Mouse (Mus musculus): Measurements from ENCODE around the gene Pla2g12b.

The Pla2g12b gene

DNA sequence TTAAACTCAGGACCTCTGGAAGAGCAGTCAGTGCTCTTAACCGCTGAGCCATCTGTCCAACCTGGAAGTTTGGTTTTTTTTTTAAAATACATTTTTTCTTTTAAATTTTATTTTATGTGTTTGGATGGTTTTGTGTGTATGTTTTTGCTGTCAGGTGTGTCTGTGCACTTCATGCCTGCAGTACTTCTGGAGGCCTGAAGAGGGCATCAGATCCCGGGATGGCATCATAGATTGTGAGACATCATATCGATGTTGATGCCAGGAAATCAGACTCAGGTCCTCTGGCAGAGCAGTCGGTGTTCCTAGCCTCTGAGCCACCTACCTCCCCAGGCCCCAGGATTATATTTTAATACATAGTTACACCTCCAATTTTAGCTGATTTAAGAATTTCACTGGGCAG, 10.3 kb downstream of the Pla2g12b start:
- DNase-seq (ENCODE audit: low spot score), result no peak

DNA sequence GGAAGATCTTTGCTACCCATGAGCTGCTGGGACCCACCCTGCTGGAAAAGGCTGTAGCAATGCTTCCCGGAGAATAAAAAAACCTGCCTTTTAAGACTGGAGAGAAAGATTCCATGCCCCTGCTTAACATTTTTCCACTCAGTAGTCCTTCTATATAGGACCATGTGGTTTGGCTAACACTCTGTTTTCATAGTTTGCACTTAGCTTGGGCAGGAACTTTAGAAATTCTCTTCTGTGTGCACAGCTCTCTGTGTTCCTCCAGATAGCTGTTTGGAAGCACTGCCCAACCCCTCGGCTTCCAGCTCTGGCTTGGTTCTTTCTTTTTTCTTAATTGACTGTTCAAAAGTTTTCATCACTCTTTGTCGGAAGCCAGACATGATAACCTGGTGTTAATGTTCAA, 13.2 kb downstream of the Pla2g12b start:
- DNase-seq (ENCODE audit: low spot score), result no peak

GRCm38 (mm10) chr10:59419516-59419915, 16.1 kb downstream of the Pla2g12b start:
- no peak for DNase-seq (ENCODE audit: low spot score)

GRCm38 (mm10) chr10:59424453-59424852, 21.0 kb downstream of the Pla2g12b start:
- DNase-seq (ENCODE audit: low spot score), result no peak

GRCm38 (mm10) chr10:59425369-59425768, 21.9 kb downstream of the Pla2g12b start:
- DNase-seq (ENCODE audit: low spot score), result no peak

GRCm38 (mm10) chr10:59426371-59426770, 22.9 kb downstream of the Pla2g12b start:
- DNase-seq (ENCODE audit: low spot score), result no peak

- no peak for DNase-seq (ENCODE audit: low spot score)
Observed at GRCm38 (mm10) chr10:59429448-59430135, 26.1 kb downstream of the Pla2g12b start.

DNA sequence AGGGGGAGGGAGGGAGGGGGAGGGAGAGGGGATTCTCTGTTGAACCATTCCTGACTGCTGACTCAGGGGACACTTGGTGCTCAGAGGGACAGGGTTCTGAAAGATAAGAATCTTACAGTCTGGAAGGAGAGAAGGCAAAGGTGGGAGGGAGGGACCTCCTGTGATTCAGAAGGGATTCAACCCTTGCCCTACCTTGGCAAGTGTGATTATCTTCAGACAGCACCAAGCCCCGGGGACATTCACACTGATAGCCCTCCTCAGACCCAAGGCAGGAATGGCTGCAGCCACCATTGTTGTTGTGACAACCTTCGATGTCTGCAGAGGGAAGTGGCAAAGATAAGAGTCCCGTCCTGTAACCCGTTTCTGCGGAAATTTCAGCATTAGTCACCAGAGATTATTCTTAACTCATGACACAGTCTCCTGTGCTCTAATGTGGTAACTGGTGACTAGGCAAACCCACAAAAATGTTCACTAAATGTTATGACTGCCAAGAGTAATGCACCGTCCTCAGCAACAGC, 27.3 kb downstream of the Pla2g12b start:
- no peak for DNase-seq (ENCODE audit: low spot score)

DNA sequence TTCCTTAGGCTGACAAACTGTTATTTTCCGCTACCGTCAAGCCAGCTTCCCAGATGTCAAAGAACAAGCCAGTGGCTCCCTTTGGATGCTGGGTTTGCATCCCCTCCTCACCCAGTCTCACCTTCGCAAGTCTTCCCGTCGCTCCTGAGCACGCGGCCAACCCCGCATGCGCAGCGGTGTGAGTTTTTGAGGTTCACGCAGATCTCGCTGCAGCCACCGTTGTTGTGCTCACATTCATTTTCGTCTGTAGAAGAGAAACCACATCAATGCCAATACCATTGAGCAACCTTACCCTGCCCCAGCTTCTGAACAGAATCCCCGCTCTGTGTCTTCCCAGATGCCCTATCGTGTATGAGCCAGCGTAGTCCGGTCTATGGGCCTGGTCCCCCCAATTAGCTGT, 32.3 kb downstream of the Pla2g12b start:
- DNase-seq (ENCODE audit: low spot score), result no peak

GRCm38 (mm10) chr10:59438651-59439050, 35.2 kb downstream of the Pla2g12b start:
- no peak for DNase-seq (ENCODE audit: low spot score)

- no peak for DNase-seq (ENCODE audit: low spot score)
Observed at GRCm38 (mm10) chr10:59439508-59439931, 36.1 kb downstream of the Pla2g12b start.

- DNase-seq (ENCODE audit: low spot score), result no peak
Observed at GRCm38 (mm10) chr10:59440177-59440576, 36.7 kb downstream of the Pla2g12b start.

- no peak for DNase-seq (ENCODE audit: low spot score)
Observed at GRCm38 (mm10) chr10:59441735-59442134, 38.3 kb downstream of the Pla2g12b start, which contains the start of gene Oit3. TSS of gene Oit3 (minus strand) at chr10:59441778.

DNA sequence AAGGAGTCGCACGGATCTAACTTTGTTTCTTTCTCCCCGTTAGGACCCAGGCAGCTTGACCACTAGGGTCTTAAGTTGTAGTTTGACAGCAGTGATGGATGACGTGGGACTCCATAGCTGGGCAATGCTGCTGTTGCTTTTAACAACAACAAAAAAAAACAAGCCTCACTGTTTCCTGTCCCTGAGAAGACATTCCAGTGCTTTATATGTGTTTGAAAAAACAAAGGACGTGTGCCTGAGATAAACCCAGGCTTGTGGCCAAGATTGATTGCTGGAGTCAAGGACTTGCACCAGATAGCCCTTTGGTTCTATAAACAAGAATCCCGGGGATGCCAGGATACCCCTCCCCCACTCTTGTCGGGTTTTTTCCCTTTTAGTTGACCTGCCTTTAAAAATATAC, 39.8 kb downstream of the Pla2g12b start:
- no peak for DNase-seq (ENCODE audit: low spot score)

GRCm38 (mm10) chr10:59444106-59444505, 40.6 kb downstream of the Pla2g12b start:
- no peak for DNase-seq (ENCODE audit: low spot score)

GRCm38 (mm10) chr10:59444635-59445034, 41.2 kb downstream of the Pla2g12b start:
- no peak for DNase-seq (ENCODE audit: low spot score)

DNA sequence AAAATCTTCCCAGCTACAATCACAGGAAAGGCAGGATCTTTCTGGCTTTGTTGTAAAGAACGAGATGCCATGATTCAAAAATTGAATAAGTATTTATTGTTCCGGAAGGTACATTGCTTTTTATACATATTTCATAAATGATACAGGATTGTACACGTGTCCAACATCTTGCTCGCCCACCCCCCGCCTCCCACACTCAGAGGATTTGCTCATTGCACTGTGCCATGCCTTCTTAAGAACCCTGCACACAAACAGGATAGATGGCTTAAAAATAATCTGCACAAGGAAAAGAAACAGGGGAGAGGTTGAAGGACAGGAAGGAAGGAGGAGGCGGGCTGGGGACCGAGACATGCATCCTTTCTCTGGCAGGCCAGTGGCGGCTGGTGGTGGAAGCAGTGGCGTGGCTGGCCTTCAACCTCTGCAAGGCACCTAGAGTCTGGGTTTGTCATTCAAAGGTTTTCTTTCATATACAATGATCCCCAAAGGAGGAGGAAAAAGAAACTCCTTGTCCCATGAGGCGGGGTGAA, 43.5 kb downstream of the Pla2g12b start:
- no peak for DNase-seq (ENCODE audit: low spot score)

- DNase-seq (ENCODE audit: low spot score), result no peak
Observed at GRCm38 (mm10) chr10:59447546-59447945, 44.1 kb downstream of the Pla2g12b start.

- DNase-seq (ENCODE audit: low spot score), result peak; percentile 75
Observed at GRCm38 (mm10) chr10:59451839-59452238, 48.4 kb downstream of the Pla2g12b start.

DNA sequence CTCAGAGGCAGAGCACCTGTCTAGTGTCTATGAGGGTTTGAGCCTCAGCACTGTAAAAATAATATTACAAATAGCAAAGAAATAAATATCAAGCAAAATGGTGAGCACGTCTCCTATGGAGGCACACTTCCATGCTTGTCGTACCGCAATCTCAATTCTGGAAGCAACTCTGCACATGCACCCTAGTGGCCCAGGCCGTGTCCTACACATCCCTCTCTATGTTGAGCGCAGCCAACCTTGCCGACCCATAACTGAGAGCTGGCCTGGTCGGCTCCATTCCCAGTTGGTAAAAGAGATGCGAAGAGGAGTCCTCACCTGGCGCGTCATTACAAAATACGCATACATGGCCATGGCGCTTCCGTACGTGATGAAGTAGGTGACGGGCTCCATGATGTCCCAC, 51.2 kb downstream of the Pla2g12b start:
- no peak for DNase-seq (ENCODE audit: low spot score)

GRCm38 (mm10) chr10:59459767-59460166, 56.3 kb downstream of the Pla2g12b start:
- no peak for DNase-seq (ENCODE audit: low spot score)

DNA sequence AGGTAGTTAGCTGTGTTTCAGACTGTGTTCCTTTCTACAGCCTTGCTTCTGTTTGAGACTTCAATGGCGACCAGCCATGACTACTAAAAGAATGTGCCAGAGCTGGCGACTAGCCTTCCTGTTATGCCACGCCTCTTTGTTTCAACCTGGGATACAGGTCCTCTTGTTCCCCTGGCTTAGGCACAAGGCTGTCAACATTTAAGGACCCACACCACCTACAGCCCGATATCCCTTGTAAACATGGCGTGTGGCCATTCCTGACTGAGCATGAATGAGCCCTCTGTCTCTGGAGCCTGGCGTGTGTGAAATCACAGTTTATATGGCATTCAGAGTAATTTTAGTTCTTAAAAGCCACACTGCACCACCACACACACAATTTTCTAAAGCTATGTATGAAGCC, 58.8 kb downstream of the Pla2g12b start:
- no peak for DNase-seq (ENCODE audit: low spot score)

DNA sequence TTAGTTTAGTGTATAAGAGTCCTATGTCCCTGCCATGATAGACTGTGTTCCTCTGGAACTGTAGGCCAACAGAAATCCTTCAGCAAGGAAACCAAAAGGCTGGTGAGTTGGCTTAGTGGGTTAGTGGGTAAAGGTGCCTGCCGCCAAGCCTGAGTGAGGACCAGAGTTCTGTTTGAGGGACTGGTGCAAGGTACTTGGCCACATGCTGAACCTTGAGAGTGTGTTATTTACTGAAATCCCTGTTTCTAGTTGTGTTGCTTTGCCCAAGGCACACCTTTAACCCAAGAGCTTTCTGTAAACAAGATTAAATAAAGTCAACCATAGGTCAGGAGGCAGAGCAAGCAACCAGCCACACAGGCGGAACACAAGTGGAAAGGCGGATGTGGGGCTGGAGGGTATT, 62.1 kb downstream of the Pla2g12b start:
- DNase-seq (ENCODE audit: low spot score), result no peak

GRCm38 (mm10) chr10:59466626-59467025, 63.2 kb downstream of the Pla2g12b start:
- no peak for DNase-seq (ENCODE audit: low spot score)
